Mouse (Mus musculus) retina, embryonic 14.5 days (tissue): ENCODE results near the gene Pp2d1.
A peak's percentile ranks its signal among the peaks of the same experiment; 100 is the strongest.

Source experiments
- DNase-seq: peaks from one replicate; pipeline ENCODE4 v3.0.0-alpha.2; 2015; ENCODE audit warnings: low spot score

Pp2d1 gene

GRCm38 (mm10) chr17:53479604-53480041 lies 59.6 kb downstream of the Pp2d1 start:
- peak; percentile 61 for DNase-seq

GRCm38 (mm10) chr17:53478858-53479603 lies 60.2 kb downstream of the Pp2d1 start, which contains the start of gene Rab5a:
Gene Rab5a, plus strand, starts transcription at chr17:53479234.
- DNase-seq = peak; percentile 100

- DNase-seq = no peak
Observed at GRCm38 (mm10) chr17:53478066-53478857, 61.0 kb downstream of the Pp2d1 start.

- no peak for DNase-seq
Observed at GRCm38 (mm10) chr17:53468697-53469096, 70.6 kb downstream of the Pp2d1 start.

GRCm38 (mm10) chr17:53465569-53465968 lies 73.7 kb downstream of the Pp2d1 start:
- no peak for DNase-seq

GRCm38 (mm10) chr17:53463496-53463840 lies 75.8 kb downstream of the Pp2d1 start:
- no peak for DNase-seq

GRCm38 (mm10) chr17:53462603-53463495 lies 76.4 kb downstream of the Pp2d1 start, which contains the start of gene Efhb:
Gene Efhb, minus strand, starts transcription at chr17:53463321.
- DNase-seq = peak; percentile 93
